ENCODE assay signal across 9 mouse cellular contexts in genomic region chr8:122162992-122163391, GRCm38 (mm10).
DNase-seq lines count a peak whose midpoint lies in the region; ATAC-seq and TF ChIP-seq lines count a peak whose summit lies in the region.
"Had no signal": no experiment of that assay in that cellular context is flagged by ENCODE, and none has a peak within 500 bp of the region (broad histone marks: within the 10 kb centered on the region; RNA-seq: fewer than 3 reads in every experiment).

No protein-coding gene starts in this region.

- TF ChIP-seq EP300 in lung, postnatal 0 days (IDR thresholded peaks at IDR 0.05), result no peak

- peak; percentile 95 for TF ChIP-seq CTCF in lung, postnatal 0 days (IDR thresholded peaks at IDR 0.05)

- no peaks in the 10 kb centered on the region for H3K36me3 ChIP-seq in lung, postnatal 0 days (ENCODE audit: insufficient read depth, low read length)
- H3K36me3 ChIP-seq: heart, embryonic 15.5 days had no signal

- ATAC-seq in lung, postnatal 0 days, result peak; percentile 48

- no peak overlapping the region for H3K4me3 ChIP-seq in lung, postnatal 0 days (ENCODE audit: low read depth, low read length)
- H3K4me3 ChIP-seq: heart, embryonic 15.5 days had no signal

- peak; percentile 59 for DNase-seq in A20 (ENCODE audit: low read depth, low spot score)
- peak; percentile 85 for DNase-seq in MN1 (ENCODE audit: low spot score)
- peak; percentile 81 for DNase-seq in cerebellum, adult 9-10 months
- DNase-seq in gastrocnemius, postnatal 25 days, result peak; percentile 73
- peak; percentile 76 to 79 for DNase-seq in kidney, postnatal 25 days
- peak; percentile 47 for DNase-seq in lung, postnatal 0 days (ENCODE audit: low spot score)
- DNase-seq in skeletal muscle tissue, adult 2 months (ENCODE audit: low read depth, low spot score), result peak; percentile 53
- DNase-seq in urinary bladder, postnatal 4 days (ENCODE audit: low spot score in 2 of 2), result peak; percentile 66 to 87

- no peaks in the 10 kb centered on the region for H3K27me3 ChIP-seq in lung, postnatal 0 days (replicated peaks; ENCODE audit: insufficient read depth, low read length)

- WGBS in lung, postnatal 0 days, result 37% methylated on average over 8 of the region's 8 CpGs

- H3K4me1 ChIP-seq in lung, postnatal 0 days (ENCODE audit: insufficient read depth, low read depth, low read length), result no peaks in the 10 kb centered on the region

- H3K9ac ChIP-seq in lung, postnatal 0 days (replicated peaks; ENCODE audit: low read depth), result no peak overlapping the region
- H3K9ac ChIP-seq: heart, embryonic 15.5 days had no signal

- no peak overlapping the region for H3K27ac ChIP-seq in lung, postnatal 0 days (ENCODE audit: low read length)
- H3K27ac ChIP-seq: heart, embryonic 15.5 days had no signal

- H3K4me2 ChIP-seq in lung, postnatal 0 days (replicated peaks; ENCODE audit: low read depth, low read length), result no peak overlapping the region
- H3K4me2 ChIP-seq: heart, embryonic 15.5 days had no signal

- H3K9me3 ChIP-seq in lung, postnatal 0 days (ENCODE audit: low read length), result no peaks in the 10 kb centered on the region
- H3K9me3 ChIP-seq: heart, embryonic 15.5 days had no signal
